Mouse (Mus musculus) heart, postnatal 0 days (tissue): ENCODE measurements around the gene Xrcc6. TPM values are rescaled to one million over a fixed set of nuclear protein-coding genes. Genes with fewer than 3 reads are reported as not detected.

ENCODE experiments used
- ATAC-seq: fragments of 200-750 bp; cut with Nextera tagmentation; 2 replicates; pipeline ENCODE4 v1.8.0; 2017; ENCODE audit warnings: low read depth, moderate number of reproducible peaks, moderate library complexity; ENCODE audit not compliant: insufficient read depth
- DNase-seq: peaks from one replicate; pipeline ENCODE4 v3.0.0-alpha.2; 2016; ENCODE audit warnings: low spot score
- H3K27ac ChIP-seq: fragments of 300-500 bp; sonication (generic); 2 replicates; pipeline ENCODE4 v1.5.1; 2014; ENCODE audit warnings: low read depth, mild to moderate bottlenecking
- H3K27me3 ChIP-seq: fragments of 300-500 bp; sonication (generic); 2 replicates; pipeline ENCODE4 v1.6.1; 2014; ENCODE audit warnings: low read length, mixed read lengths; ENCODE audit not compliant: control insufficient read depth, insufficient read depth
- H3K36me3 ChIP-seq: fragments of 300-500 bp; sonication (generic); replicated peaks from 2 replicates; pipeline ENCODE4 v1.6.1; 2014; ENCODE audit warnings: low read length, mixed read lengths; ENCODE audit not compliant: control insufficient read depth, insufficient read depth
- H3K4me1 ChIP-seq: fragments of 300-500 bp; sonication (generic); 2 replicates; pipeline ENCODE4 v1.6.1; 2014; ENCODE audit warnings: antibody characterized with exemption; ENCODE audit not compliant: control insufficient read depth, insufficient read depth
- H3K4me2 ChIP-seq: fragments of 300-500 bp; sonication (generic); 2 replicates; pipeline ENCODE4 v1.6.1; 2014; ENCODE audit warnings: low read depth, mild to moderate bottlenecking, low read length, moderate library complexity
- H3K4me3 ChIP-seq: fragments of 300-500 bp; sonication (generic); 2 replicates; pipeline ENCODE4 v1.5.1; 2014; ENCODE audit warnings: low read depth, low read length
- H3K9ac ChIP-seq: fragments of 300-500 bp; sonication (generic); replicated peaks from 2 replicates; pipeline ENCODE4 v1.6.1; 2014; ENCODE audit warnings: low read depth, low read length, mixed read lengths
- H3K9me3 ChIP-seq: fragments of 300-500 bp; sonication (generic); replicated peaks from 2 replicates; pipeline ENCODE4 v1.6.1; 2016; ENCODE audit warnings: low read length; ENCODE audit not compliant: control insufficient read depth
- CTCF ChIP-seq: IDR thresholded peaks from 2 replicates; pipeline ENCODE4 v1.5.1; 2016; ENCODE audit warnings: antibody characterized with exemption, control low read depth, low read depth
- EP300 ChIP-seq: IDR thresholded peaks from 2 replicates; pipeline ENCODE4 v1.6.1; 2016; ENCODE audit warnings: antibody characterized with exemption, low read depth
- WGBS: fragments of 180-500 bp; shearing (Covaris S2); extraction: QIAGEN DNeasy Blood & Tissue Kit; methylation state at CpG from one replicate; pipeline ENCODE4 v1.1.7; 2014; 5-methylcytosine and 5-hydroxymethylcytosine counted together
- polyA plus RNA-seq: library from polyadenylated mRNA; unstranded; fragments of >200 nt; fragmentation: Nextera tagmentation; extraction: Ambion mirVana; gene quantifications from 2 replicates; pipeline ENCODE4 v1.2.1, GENCODE M21; 2015
- total RNA-seq: library from RNA; depleted of rRNA; stranded (reverse); fragments of >200 nt; gene quantifications from 2 replicates; pipeline ENCODE4 v1.2.3, GENCODE M21; 2014; ENCODE audit warnings: low replicate concordance

The Xrcc6 gene
- total and polyA plus RNA-seq, 2 experiments from 2014 or later: 36.8 to 37.2 TPM

- H3K36me3 ChIP-seq: no peaks in the 10 kb centered on the region
- H3K4me1 ChIP-seq: no peaks in the 10 kb centered on the region
- TF ChIP-seq CTCF: no peak
- no peak for TF ChIP-seq EP300
- H3K27me3 ChIP-seq: no peaks in the 10 kb centered on the region
- 92% methylated on average over 23 of the region's 23 CpGs for WGBS
- DNase-seq (no peak), ATAC-seq (no peak)
- no peak within 1 kb of the TSS for H3K4me2 ChIP-seq
- no peak within 1 kb of the TSS for H3K9ac ChIP-seq
- no peak within 1 kb of the TSS for H3K27ac ChIP-seq
- 0 out of 2 replicates have a peak, but pooled peaks cover under 1% of the 10 kb centered on the region for H3K9me3 ChIP-seq
- no peak within 1 kb of the TSS for H3K4me3 ChIP-seq
These were observed 7.3 kb upstream of the Xrcc6 start, which contains the start of gene 1700029P11Rik for GRCm38 (mm10) chr15:81980321-81980720. 1700029P11Rik (plus strand) TSS chr15:81980540.

GRCm38 (mm10) chr15:81982173-81982572, 5.5 kb upstream of the Xrcc6 start:
- Histone ChIP-seq H3K27ac (no peak overlapping the region), H3K4me2 (no peak overlapping the region), H3K36me3 (no peaks in the 10 kb centered on the region), H3K4me1 (no peaks in the 10 kb centered on the region), H3K9ac (no peak overlapping the region), H3K4me3 (no peak overlapping the region), H3K9me3 (no peaks in the 10 kb centered on the region), H3K27me3 (no peaks in the 10 kb centered on the region)
- 49% methylated on average over 1 of the region's 1 CpGs for WGBS
- TF ChIP-seq CTCF (no peak), EP300 (no peak)
- ATAC-seq: no peak
- no peak for DNase-seq

- no peaks in the 10 kb centered on the region for H3K9me3 ChIP-seq
- H3K4me2 ChIP-seq: no peak overlapping the region
- no peaks in the 10 kb centered on the region for H3K36me3 ChIP-seq
- no peak overlapping the region for H3K4me3 ChIP-seq
- no peak for ATAC-seq
- H3K9ac ChIP-seq: no peak overlapping the region
- no peak for TF ChIP-seq EP300
- no peak for TF ChIP-seq CTCF
- H3K4me1 ChIP-seq: 0 out of 2 replicates have a peak, but pooled peaks cover 8% of the 10 kb centered on the region
- H3K27me3 ChIP-seq: no peaks in the 10 kb centered on the region
- DNase-seq: no peak
- 44% methylated on average over 2 of the region's 2 CpGs for WGBS
- H3K27ac ChIP-seq: no peak overlapping the region
These were observed 2.1 kb upstream of the Xrcc6 start for GRCm38 (mm10) chr15:81985267-81986161.

- peaks cover 21% of the 10 kb centered on the region for H3K36me3 ChIP-seq
- DNase-seq: peak; percentile 93
- no peaks in the 10 kb centered on the region for H3K9me3 ChIP-seq
- H3K4me1 ChIP-seq: 0 out of 2 replicates have a peak, but pooled peaks cover 9% of the 10 kb centered on the region
- peak; percentile 91 for ATAC-seq
- no peak overlapping the region for H3K4me3 ChIP-seq
- no peak overlapping the region for H3K9ac ChIP-seq
- no peaks in the 10 kb centered on the region for H3K27me3 ChIP-seq
- H3K4me2 ChIP-seq: 0 out of 2 replicates have a peak overlapping the region, but pooled peaks have one; percentile 28
- 29% methylated on average over 11 of the region's 11 CpGs for WGBS
- TF ChIP-seq CTCF (peak; percentile 80), EP300 (no peak)
- peak overlapping the region; percentile 49; the same call in 1 of the 2 replicates for H3K27ac ChIP-seq
These were observed 1.9 kb downstream of the Xrcc6 start for GRCm38 (mm10) chr15:81989371-81990062.

GRCm38 (mm10) chr15:81990549-81990948, 2.9 kb downstream of the Xrcc6 start:
- ATAC-seq (no peak), DNase-seq (no peak)
- Histone ChIP-seq H3K27me3 (no peaks in the 10 kb centered on the region), H3K9me3 (no peaks in the 10 kb centered on the region), H3K27ac (no peak overlapping the region), H3K36me3 (peaks cover 29% of the 10 kb centered on the region), H3K4me3 (no peak overlapping the region), H3K9ac (no peak overlapping the region), H3K4me1 (0 out of 2 replicates have a peak, but pooled peaks cover 9% of the 10 kb centered on the region), H3K4me2 (no peak overlapping the region)
- WGBS: 29% methylated on average over 7 of the region's 7 CpGs
- TF ChIP-seq EP300 (no peak), CTCF (no peak)
